Mouse (Mus musculus): ENCODE results near the gene Zfp821. TPM values are rescaled to one million over a fixed set of nuclear protein-coding genes. Genes with fewer than 3 reads are reported as not detected.

Zfp821 gene
- total RNA-seq (2014; rRNA removed) (1.7 and 1.8 TPM in 2 replicates), polyA plus RNA-seq (2012; rRNA removed) (0.73 and 0.97 TPM in 2 replicates)

GRCm38 (mm10) chr8:109705320-109706075, at the start of gene Zfp821:
Zfp821 (plus strand) TSS chr8:109705546.
- no peaks in the 10 kb centered on the region for H3K27me3 ChIP-seq (ENCODE audit: control insufficient read depth, insufficient read depth, low read length)
- H3K36me3 ChIP-seq (ENCODE audit: control insufficient read depth, insufficient read depth, low read length) = peaks cover 7% of the 10 kb centered on the region; the same call in 1 of the 2 replicates
- TF ChIP-seq POLR2A (IDR thresholded peaks at IDR 0.05; ENCODE audit: extremely low read depth, insufficient read depth, low read length) (peak; percentile 25; the same call in 1 of the 2 replicates), CTCF (IDR thresholded peaks at IDR 0.05; ENCODE audit: low read depth, low read length) (no peak)
- under 1% methylated on average over 83 of the region's 100 CpGs for WGBS
- no peak within 1 kb of the TSS for H3K27ac ChIP-seq (replicated peaks; ENCODE audit: insufficient read depth, low read depth, low read length)
- DNase-seq (ENCODE audit: extremely low read depth, low read depth, low spot score) = peak; percentile 43
- no peaks in the 10 kb centered on the region for H3K79me2 ChIP-seq (ENCODE audit: control insufficient read depth, insufficient read depth, low read length)
- H3K4me3 ChIP-seq (ENCODE audit: insufficient read depth, low read depth, low read length) = peak within 1 kb of the TSS; percentile 80
- peak within 1 kb of the TSS; percentile 96 for H3K9ac ChIP-seq (ENCODE audit: low read depth, low read length)
- peaks cover 4% of the 10 kb centered on the region for H3K4me1 ChIP-seq (ENCODE audit: control insufficient read depth, insufficient read depth, low read length)

GRCm38 (mm10) chr8:109656860-109657259, 48.5 kb upstream of the Zfp821 start:
- Histone ChIP-seq H3K27ac (replicated peaks; ENCODE audit: insufficient read depth, low read depth, low read length) (no peak overlapping the region), H3K27me3 (ENCODE audit: control insufficient read depth, insufficient read depth, low read length) (no peaks in the 10 kb centered on the region), H3K9ac (ENCODE audit: low read depth, low read length) (no peak overlapping the region), H3K4me1 (ENCODE audit: control insufficient read depth, insufficient read depth, low read length) (no peaks in the 10 kb centered on the region), H3K4me3 (ENCODE audit: insufficient read depth, low read depth, low read length) (no peak overlapping the region), H3K79me2 (ENCODE audit: control insufficient read depth, insufficient read depth, low read length) (no peaks in the 10 kb centered on the region), H3K36me3 (ENCODE audit: control insufficient read depth, insufficient read depth, low read length) (no peaks in the 10 kb centered on the region)
- DNase-seq (ENCODE audit: extremely low read depth, low read depth, low spot score) = no peak
- no peak for TF ChIP-seq CTCF (IDR thresholded peaks at IDR 0.05; ENCODE audit: low read depth, low read length)
- TF ChIP-seq POLR2A (IDR thresholded peaks at IDR 0.05; ENCODE audit: extremely low read depth, insufficient read depth, low read length) = no peak
- WGBS = 87% methylated on average over 3 of the region's 3 CpGs

GRCm38 (mm10) chr8:109662328-109662727, 43.0 kb upstream of the Zfp821 start:
- Histone ChIP-seq H3K27me3 (ENCODE audit: control insufficient read depth, insufficient read depth, low read length) (no peaks in the 10 kb centered on the region), H3K36me3 (ENCODE audit: control insufficient read depth, insufficient read depth, low read length) (no peaks in the 10 kb centered on the region), H3K4me1 (ENCODE audit: control insufficient read depth, insufficient read depth, low read length) (no peaks in the 10 kb centered on the region), H3K27ac (replicated peaks; ENCODE audit: insufficient read depth, low read depth, low read length) (no peak overlapping the region), H3K79me2 (ENCODE audit: control insufficient read depth, insufficient read depth, low read length) (no peaks in the 10 kb centered on the region), H3K9ac (ENCODE audit: low read depth, low read length) (no peak overlapping the region), H3K4me3 (ENCODE audit: insufficient read depth, low read depth, low read length) (no peak overlapping the region)
- TF ChIP-seq CTCF (IDR thresholded peaks at IDR 0.05; ENCODE audit: low read depth, low read length) (no peak), POLR2A (IDR thresholded peaks at IDR 0.05; ENCODE audit: extremely low read depth, insufficient read depth, low read length) (no peak)
- DNase-seq (ENCODE audit: extremely low read depth, low read depth, low spot score) = no peak
- WGBS = 79% methylated on average over 3 of the region's 3 CpGs

- no peaks in the 10 kb centered on the region for H3K4me1 ChIP-seq (ENCODE audit: control insufficient read depth, insufficient read depth, low read length)
- H3K36me3 ChIP-seq (ENCODE audit: control insufficient read depth, insufficient read depth, low read length) = peaks cover 15% of the 10 kb centered on the region
- no peak overlapping the region for H3K4me3 ChIP-seq (ENCODE audit: insufficient read depth, low read depth, low read length)
- TF ChIP-seq POLR2A (IDR thresholded peaks at IDR 0.05; ENCODE audit: extremely low read depth, insufficient read depth, low read length) = no peak
- no peak for TF ChIP-seq CTCF (IDR thresholded peaks at IDR 0.05; ENCODE audit: low read depth, low read length)
- DNase-seq (ENCODE audit: extremely low read depth, low read depth, low spot score) = no peak
- H3K79me2 ChIP-seq (ENCODE audit: control insufficient read depth, insufficient read depth, low read length) = no peaks in the 10 kb centered on the region
- H3K9ac ChIP-seq (ENCODE audit: low read depth, low read length) = no peak overlapping the region
- H3K27ac ChIP-seq (replicated peaks; ENCODE audit: insufficient read depth, low read depth, low read length) = no peak overlapping the region
- no peaks in the 10 kb centered on the region for H3K27me3 ChIP-seq (ENCODE audit: control insufficient read depth, insufficient read depth, low read length)
- 85% methylated on average over 5 of the region's 5 CpGs for WGBS
Measured at GRCm38 (mm10) chr8:109666616-109667015, 38.7 kb upstream of the Zfp821 start.

- H3K36me3 ChIP-seq (ENCODE audit: control insufficient read depth, insufficient read depth, low read length) = peaks cover 69% of the 10 kb centered on the region
- DNase-seq (ENCODE audit: extremely low read depth, low read depth, low spot score) = no peak
- H3K27ac ChIP-seq (replicated peaks; ENCODE audit: insufficient read depth, low read depth, low read length) = no peak overlapping the region
- 91% methylated on average over 5 of the region's 5 CpGs for whole genome bisulfite sequencing
- H3K4me3 ChIP-seq (ENCODE audit: insufficient read depth, low read depth, low read length) = no peak overlapping the region
- H3K9ac ChIP-seq (ENCODE audit: low read depth, low read length) = no peak overlapping the region
- no peaks in the 10 kb centered on the region for H3K27me3 ChIP-seq (ENCODE audit: control insufficient read depth, insufficient read depth, low read length)
- H3K79me2 ChIP-seq (ENCODE audit: control insufficient read depth, insufficient read depth, low read length) = no peaks in the 10 kb centered on the region
- H3K4me1 ChIP-seq (ENCODE audit: control insufficient read depth, insufficient read depth, low read length) = no peaks in the 10 kb centered on the region
- TF ChIP-seq POLR2A (IDR thresholded peaks at IDR 0.05; ENCODE audit: extremely low read depth, insufficient read depth, low read length) (no peak), CTCF (IDR thresholded peaks at IDR 0.05; ENCODE audit: low read depth, low read length) (no peak)
Measured at GRCm38 (mm10) chr8:109672656-109673055, 32.7 kb upstream of the Zfp821 start.

GRCm38 (mm10) chr8:109673596-109673995, 31.8 kb upstream of the Zfp821 start:
- Histone ChIP-seq H3K79me2 (ENCODE audit: control insufficient read depth, insufficient read depth, low read length) (no peaks in the 10 kb centered on the region), H3K9ac (ENCODE audit: low read depth, low read length) (no peak overlapping the region), H3K27ac (replicated peaks; ENCODE audit: insufficient read depth, low read depth, low read length) (no peak overlapping the region), H3K27me3 (ENCODE audit: control insufficient read depth, insufficient read depth, low read length) (no peaks in the 10 kb centered on the region), H3K4me3 (ENCODE audit: insufficient read depth, low read depth, low read length) (no peak overlapping the region), H3K36me3 (ENCODE audit: control insufficient read depth, insufficient read depth, low read length) (peaks cover 77% of the 10 kb centered on the region), H3K4me1 (ENCODE audit: control insufficient read depth, insufficient read depth, low read length) (no peaks in the 10 kb centered on the region)
- no peak for DNase-seq (ENCODE audit: extremely low read depth, low read depth, low spot score)
- WGBS = 91% methylated on average over 2 of the region's 2 CpGs
- TF ChIP-seq POLR2A (IDR thresholded peaks at IDR 0.05; ENCODE audit: extremely low read depth, insufficient read depth, low read length) (no peak), CTCF (IDR thresholded peaks at IDR 0.05; ENCODE audit: low read depth, low read length) (no peak)
